Mouse (Mus musculus): ENCODE measurements at regions not wholly inside any gene's neighbourhood (a gene's known extent, or its start where the extent isn't known, plus 50 kb on each side); places are given as distances from the start of the nearest gene placed in this dataset.

DNA sequence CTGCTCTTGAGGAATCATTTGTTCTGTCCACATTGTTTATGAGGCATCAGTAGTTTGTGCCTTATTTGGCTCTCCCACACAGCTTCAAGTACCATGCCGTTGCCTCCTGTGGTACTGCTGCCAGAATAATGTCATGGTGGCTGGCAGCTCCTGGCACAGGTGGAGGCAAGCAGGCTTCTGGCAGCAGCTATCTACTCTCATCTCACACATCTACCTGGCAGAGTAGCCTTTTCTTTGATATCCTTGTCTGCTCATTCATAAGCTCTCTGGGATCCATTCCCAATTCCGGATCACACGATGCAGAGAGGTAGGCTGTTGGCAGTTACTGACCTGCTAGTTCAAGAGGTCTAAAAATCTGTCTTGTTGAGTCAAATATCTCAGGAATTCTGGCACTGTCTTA, 373.6 kb upstream of the Depdc1a start:
- intact Hi-C loops (cut with DNase I): no loop called here
- DNase-seq (ENCODE audit: low spot score in 2 of 2): no peak

DNA sequence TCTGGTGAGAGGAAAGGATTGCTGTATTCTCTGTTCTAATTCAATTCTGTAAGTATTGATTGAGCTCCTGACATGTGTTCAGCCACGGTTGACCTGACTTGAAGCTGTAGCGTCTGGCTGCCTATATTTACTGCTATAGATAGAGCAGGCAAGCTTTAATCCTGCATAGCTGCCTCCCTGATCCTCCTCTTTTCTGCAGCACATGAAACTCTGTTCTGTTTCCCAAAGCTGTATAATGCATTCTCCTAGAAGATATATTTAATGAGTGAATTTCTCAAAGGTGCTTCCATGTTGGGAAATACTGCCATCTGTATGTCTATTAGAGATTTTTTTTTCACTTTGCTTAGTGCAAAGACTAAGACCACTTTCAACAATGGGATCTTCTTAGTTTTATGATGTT, 351.4 kb upstream of the Depdc1a start:
- intact Hi-C loops (cut with DNase I): loop anchor here (10.0 kb wide), 1 partner anchor 579 kb away; the partner anchor contains the start of gene Lrrc7
- DNase-seq (ENCODE audit: low spot score in 2 of 2): peak in 1 of 2 experiments; percentile 9

DNA sequence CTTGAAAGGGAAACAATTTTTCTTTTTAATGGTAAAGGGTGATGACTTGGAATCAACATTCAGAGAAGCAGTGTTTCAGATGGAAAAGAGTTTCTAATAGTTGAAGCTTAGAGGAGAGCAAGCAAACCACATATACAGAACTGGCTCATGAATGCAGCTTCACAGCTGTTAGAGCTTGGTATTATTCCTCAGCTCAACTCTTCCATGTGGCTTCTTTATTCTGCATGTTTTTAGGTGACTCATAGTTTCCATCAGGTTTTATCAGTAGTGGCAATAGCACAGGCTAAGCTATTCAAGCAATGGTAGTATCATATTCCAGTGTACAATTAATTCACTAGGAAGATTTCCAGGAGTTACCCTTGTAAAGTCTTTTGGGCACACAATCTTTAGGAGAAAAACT, 313.7 kb upstream of the Depdc1a start:
- DNase-seq (ENCODE audit: low spot score in 2 of 2): no peak
- intact Hi-C loops (cut with DNase I): no loop called here

DNA sequence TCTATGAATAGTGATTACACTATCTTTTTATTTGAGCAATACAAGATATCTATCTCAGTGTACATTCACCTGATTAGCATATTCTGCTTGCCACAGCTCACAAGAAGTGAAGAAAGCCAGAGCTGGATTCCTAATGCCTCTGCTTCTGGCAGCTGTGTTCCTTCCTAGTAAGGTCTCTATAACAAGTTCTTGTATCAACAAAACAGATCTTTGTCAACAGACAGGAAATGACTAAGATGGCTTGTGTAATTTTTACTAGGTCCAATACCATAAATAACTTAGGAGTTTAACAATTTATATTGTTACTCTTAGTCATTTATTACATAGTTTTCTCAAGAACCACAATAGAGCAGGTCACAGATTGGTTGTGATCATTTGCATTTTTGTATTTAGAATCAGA, 302.0 kb upstream of the Depdc1a start:
- intact Hi-C loops (cut with DNase I): no loop called here
- no peak for DNase-seq (ENCODE audit: low spot score in 2 of 2)
